Mouse (Mus musculus) adrenal gland, adult 18-20 months (tissue): Measurements from ENCODE around the gene Xrcc1. TPM values are rescaled to one million over a fixed set of nuclear protein-coding genes. Genes with fewer than 3 reads are reported as not detected.

Source experiments
- total RNA-seq, 2 experiments: library from RNA; stranded (reverse); gene quantifications; 1 replicate in 1 of 2; 2 replicates in 1 of 2; pipeline ENCODE4 v1.2.3; 2021

Gene Xrcc1
- total RNA-seq, 2 experiments from 2014 or later, result 35.9 to 37.1 TPM

Other genes starting within 250 kb of the Xrcc1 start
- gene Zfp61, start 245.1 kb upstream of the Xrcc1 start, total RNA-seq, result 1 to 10 TPM; 6.9 to 7.0 TPM
- 1 to 10 TPM; 4.2 to 4.4 TPM for gene Zfp94, start 229.6 kb upstream of the Xrcc1 start, total RNA-seq
- 1 to 10 TPM in 1 of 2 experiments, under 1 TPM in 1; 0.73 to 1.3 TPM for gene Tescl, start 212.4 kb upstream of the Xrcc1 start, total RNA-seq
- gene Lypd5, start 197.1 kb upstream of the Xrcc1 start, total RNA-seq, result not detected
- 1 to 10 TPM in 1 of 2 experiments, under 1 TPM in 1; 0.60 to 1.5 TPM for gene Kcnn4, start 176.0 kb upstream of the Xrcc1 start, total RNA-seq
- gene Smg9, start 146.7 kb upstream of the Xrcc1 start, total RNA-seq, result 10 to 100 TPM; 17.7 to 20.1 TPM
- not detected for gene Irgc1, start 94.0 kb upstream of the Xrcc1 start, total RNA-seq
- 10 to 100 TPM in 1 of 2 experiments, 1 to 10 TPM in 1; 6.5 to 14.4 TPM for gene Plaur, start 83.8 kb upstream of the Xrcc1 start, total RNA-seq
- 1 to 10 TPM; 3.5 TPM for gene Cadm4, start 64.3 kb upstream of the Xrcc1 start, total RNA-seq
- gene Zfp428, start 39.3 kb upstream of the Xrcc1 start, total RNA-seq, result 1 to 10 TPM; 4.6 to 5.0 TPM
- not detected for gene AC161166.1, start 33.8 kb upstream of the Xrcc1 start, total RNA-seq
- gene Irgq, start 15.6 kb upstream of the Xrcc1 start, total RNA-seq, result 10 to 100 TPM; 21.0 to 24.1 TPM
- not detected for gene Pinlyp, start 171 bp upstream of the Xrcc1 start, total RNA-seq
- gene Ethe1, start 41.3 kb downstream of the Xrcc1 start, total RNA-seq, result 10 to 100 TPM; 28.9 to 40.3 TPM
- gene Zfp575, start 41.4 kb downstream of the Xrcc1 start, total RNA-seq, result under 1 TPM; 0.32 to 0.46 TPM
- gene Phldb3, start 64.5 kb downstream of the Xrcc1 start, total RNA-seq, result 1 to 10 TPM; 3.8 to 5.2 TPM
- gene Lypd3, start 90.3 kb downstream of the Xrcc1 start, total RNA-seq, result under 1 TPM in 1 of 2 experiments, not detected in 1; 0.50 TPM
- gene Tex101, start 130.4 kb downstream of the Xrcc1 start, total RNA-seq, result not detected
- gene BC049730, start 163.0 kb downstream of the Xrcc1 start, total RNA-seq, result not detected
- gene Gm4763, start 180.6 kb downstream of the Xrcc1 start, total RNA-seq, result not detected
- under 1 TPM in 1 of 2 experiments, not detected in 1; 0.19 TPM for gene Cd177, start 214.0 kb downstream of the Xrcc1 start, total RNA-seq
- gene Ceacam10, start 230.9 kb downstream of the Xrcc1 start, total RNA-seq, result not detected